Mouse (Mus musculus): ENCODE data around the gene Arfgap3.
"Not testable (repeated sequence)": the region's sequence is repeated elsewhere in the genome, so short reads cannot be mapped to it uniquely, and the experiment has no call there.

Gene Arfgap3

GRCm38 (mm10) chr15:83344956-83345355 lies 5.1 kb downstream of the Arfgap3 start:
- no peak for DNase-seq (ENCODE audit: low spot score)

- no peak for DNase-seq (ENCODE audit: low spot score)
Measured at GRCm38 (mm10) chr15:83344157-83344556, 5.9 kb downstream of the Arfgap3 start.

GRCm38 (mm10) chr15:83338908-83339307 lies 11.1 kb downstream of the Arfgap3 start:
- no peak for DNase-seq (ENCODE audit: low spot score)

- no peak for DNase-seq (ENCODE audit: low spot score)
Measured at GRCm38 (mm10) chr15:83337903-83338870, 11.9 kb downstream of the Arfgap3 start.

- DNase-seq (ENCODE audit: low spot score) = peak; percentile 24
Measured at GRCm38 (mm10) chr15:83332373-83332772, 17.7 kb downstream of the Arfgap3 start.

DNA sequence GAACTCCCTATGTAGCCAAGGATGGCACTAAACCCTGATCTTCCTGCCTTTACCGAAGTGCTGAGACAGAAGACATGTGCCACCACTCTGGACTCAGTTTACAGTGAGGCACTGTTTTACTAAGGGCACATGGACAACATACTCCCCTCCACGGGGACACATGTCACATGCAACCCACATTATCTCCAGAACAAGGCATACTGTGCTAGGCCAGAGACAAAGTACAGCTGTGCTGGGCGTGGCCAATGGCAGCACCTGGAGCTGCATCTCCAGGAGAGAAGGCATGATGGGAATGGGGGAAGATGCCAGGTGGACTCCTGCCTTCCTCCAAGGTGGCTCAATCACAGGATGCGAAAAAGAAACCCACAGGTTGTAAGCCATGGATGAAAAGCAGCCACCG lies 21.1 kb downstream of the Arfgap3 start:
- no peak for DNase-seq (ENCODE audit: low spot score)

DNA sequence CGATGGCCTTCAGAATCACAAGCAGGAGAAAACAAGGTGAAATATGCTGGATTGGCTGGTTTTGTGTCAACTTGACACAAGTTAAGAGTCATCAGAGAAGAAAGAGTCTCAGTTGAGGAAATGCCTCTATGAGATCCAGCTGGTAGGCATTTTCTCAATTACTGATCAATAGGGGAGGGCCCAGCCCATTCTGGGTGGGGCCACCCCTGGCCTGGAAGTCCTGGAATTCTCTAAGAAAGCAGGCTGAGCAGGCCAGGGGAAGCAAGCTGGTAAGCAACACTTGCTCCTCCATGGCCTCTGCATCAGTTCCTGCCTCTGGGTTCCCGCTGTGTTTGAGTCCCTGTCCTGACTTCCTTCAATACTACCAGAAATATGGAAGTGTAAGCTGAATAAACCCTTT lies 27.0 kb downstream of the Arfgap3 start:
- DNase-seq (ENCODE audit: low spot score) = no peak

- no peak for DNase-seq (ENCODE audit: low spot score)
Measured at GRCm38 (mm10) chr15:83314914-83315313, 35.1 kb downstream of the Arfgap3 start.

GRCm38 (mm10) chr15:83309878-83310277 lies 40.2 kb downstream of the Arfgap3 start:
- DNase-seq (ENCODE audit: low spot score) = no peak

DNA sequence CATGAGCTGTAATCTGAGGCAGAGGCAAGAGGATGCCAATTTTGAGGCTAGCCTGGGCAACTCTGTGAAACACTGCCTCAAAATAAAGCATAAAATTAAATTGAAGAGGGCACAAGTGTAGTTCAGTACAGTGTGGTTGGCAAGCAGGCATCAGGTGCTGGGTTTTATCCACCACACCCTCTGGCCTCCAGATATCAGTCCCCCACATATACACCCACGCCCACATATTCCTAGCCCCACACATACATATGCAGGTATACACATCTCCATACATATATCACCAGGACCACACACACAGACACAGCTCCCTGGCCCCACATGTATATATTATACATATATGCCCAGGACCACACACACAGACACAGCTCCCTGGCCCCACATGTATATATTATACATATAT lies 41.3 kb downstream of the Arfgap3 start:
- DNase-seq (ENCODE audit: low spot score) = not testable (repeated sequence)

DNA sequence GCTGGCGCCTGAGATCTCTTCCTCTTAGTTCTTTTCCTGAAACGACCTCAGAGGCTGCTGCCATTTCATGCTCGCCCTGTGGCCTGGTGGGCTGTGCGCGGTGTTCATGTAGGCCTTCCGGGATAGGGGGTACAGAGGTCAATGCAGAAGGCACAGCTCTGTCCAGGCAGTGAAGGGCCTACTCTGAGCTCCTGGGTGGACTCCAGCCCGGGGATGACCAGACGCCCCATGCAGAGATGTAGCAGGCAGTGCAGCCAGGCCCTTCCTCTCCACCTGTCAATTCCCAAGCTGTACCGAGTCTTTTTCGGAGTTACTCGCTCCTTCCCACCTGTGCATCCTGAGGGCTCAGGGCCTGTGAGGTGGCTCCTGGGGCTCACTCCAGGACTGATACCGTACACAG lies 43.9 kb downstream of the Arfgap3 start:
- no peak for DNase-seq (ENCODE audit: low spot score)

DNA sequence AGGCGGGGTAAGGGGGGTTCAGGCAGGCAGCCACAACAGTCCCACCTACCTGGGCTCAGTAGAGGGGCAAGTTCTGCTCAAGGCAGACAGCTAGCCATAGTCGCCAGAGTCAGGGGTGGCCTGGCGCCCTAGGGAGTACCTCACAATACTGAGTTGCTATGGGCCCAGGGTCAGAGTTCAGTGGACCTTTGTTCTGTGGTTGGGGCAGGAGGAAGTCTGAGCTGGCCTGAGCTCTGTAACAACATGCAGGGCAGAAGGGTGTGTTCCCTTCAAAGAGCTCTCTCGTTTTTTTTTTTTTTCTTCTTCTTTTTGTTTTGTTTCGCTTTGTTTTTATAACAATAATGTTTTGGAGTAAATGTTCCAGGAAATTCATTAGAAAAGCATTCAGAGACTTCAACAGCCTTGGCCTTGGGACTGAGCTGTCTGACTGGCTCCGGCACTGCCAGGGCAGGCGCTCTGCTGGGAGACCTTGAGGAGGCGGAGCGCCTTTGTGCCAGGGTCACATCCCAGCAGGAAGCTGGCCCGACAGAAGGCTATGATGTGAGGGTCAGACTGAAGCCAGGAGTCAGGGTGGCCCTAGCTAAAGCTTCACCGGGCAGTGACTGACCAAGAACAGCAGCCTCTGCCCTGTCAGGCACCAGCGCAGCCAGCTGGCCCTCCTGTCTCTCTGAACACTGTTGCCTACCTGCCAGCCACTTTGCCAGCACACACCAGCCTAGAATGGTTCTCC lies 44.7 kb downstream of the Arfgap3 start:
- no peak for DNase-seq (ENCODE audit: low spot score)

DNA sequence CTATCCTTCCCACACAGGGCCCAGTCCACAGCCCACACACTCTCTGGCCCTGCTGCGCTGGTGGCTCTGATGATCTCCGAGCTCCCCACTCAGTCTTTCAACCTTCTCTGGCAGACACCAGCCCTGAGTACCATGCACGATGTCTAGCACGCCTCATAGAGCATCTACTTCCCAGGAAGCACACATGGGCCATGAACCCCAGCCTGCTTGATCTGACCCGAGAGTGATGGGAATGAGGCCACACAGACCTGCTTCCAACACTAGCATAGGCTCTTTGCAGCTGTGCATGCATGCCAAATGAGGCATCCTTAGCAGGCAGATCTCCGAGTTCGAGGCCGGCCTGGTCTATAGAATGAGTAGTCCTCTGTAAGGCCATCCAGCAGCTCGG lies 45.2 kb downstream of the Arfgap3 start:
- no peak for DNase-seq (ENCODE audit: low spot score)

GRCm38 (mm10) chr15:83303656-83304484 lies 46.2 kb downstream of the Arfgap3 start:
- no peak for DNase-seq (ENCODE audit: low spot score)

DNA sequence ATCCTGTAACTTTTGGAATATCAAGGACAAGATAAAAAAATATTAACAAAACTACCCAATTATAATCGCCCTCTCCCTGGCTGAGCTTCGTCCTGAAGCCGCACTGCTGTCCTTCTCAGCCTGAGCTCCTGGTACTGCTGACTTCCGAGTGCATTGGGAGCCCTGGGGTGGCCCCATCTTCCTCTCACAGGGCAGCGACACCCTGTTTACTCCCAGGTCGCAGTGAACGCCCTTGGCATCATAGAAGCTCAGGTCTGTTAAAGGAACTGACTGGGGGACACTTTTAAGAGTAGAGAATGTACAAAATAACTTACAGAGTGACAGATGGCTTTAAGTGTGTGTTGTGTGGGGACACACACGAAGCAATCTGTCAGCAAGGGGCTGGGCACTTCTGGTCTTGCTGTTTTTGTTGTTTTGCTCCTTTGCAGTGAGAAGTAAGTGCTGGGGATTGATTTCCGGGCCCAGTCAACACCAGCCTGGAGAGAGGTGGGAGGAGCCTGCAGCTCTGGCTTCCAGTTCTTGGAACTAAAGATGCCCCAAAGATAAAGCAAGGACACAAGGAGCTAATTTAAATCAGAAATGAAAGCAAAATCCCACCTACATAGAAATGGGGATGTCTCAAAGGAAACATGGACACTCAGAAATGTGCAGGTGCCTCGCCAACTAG lies 50.0 kb downstream of the Arfgap3 start:
- no peak for DNase-seq (ENCODE audit: low spot score)

GRCm38 (mm10) chr15:83299450-83299849 lies 50.6 kb downstream of the Arfgap3 start:
- DNase-seq (ENCODE audit: low spot score) = no peak

DNA sequence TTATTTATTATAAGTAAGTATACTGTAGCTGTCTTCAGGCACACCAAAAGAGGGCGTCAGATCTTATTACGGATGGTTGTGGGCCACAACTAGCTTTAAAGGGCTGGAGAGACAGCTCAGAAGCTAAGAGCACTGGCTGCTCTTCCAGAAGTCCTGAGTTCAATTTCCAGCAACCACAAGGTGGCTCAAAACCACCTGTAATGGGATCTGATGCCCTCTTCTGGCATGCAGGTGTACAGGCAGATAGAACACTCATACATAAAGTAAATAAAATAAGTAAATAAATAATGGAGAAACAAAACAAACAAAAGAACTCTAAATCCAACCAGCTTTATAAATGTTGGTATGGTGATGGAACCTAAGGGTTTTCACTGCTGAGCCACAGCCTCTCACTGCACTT lies 51.2 kb downstream of the Arfgap3 start:
- DNase-seq (ENCODE audit: low spot score) = no peak

GRCm38 (mm10) chr15:83298313-83298712 lies 51.7 kb downstream of the Arfgap3 start:
- no peak for DNase-seq (ENCODE audit: low spot score)

DNA sequence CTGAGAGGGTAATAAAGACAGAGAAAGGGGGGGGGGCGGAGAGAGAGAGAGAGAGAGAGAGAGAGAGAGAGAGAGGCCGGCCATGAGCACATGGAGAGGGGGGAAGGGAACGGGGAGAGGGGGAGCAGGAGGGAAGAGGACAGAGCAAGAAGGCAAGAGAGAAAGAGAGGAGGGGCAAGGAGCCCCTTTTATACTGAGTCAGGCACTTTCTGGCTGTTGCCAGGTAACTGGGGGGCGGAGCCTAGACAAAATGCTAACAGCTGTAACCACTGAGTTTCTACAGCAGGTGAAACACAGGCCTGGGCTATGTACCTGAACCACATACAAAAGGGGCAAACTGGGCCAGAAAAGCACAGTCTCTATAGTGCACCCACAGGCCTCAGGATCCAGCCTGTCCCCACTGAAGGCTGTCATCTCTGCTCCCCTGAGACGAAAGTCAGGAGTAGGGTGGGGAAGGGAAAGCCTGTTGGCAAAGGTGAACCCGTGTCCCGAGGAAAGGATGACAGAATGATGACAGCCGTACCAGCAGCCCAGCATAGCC lies 53.2 kb downstream of the Arfgap3 start:
- no peak for DNase-seq (ENCODE audit: low spot score)

- DNase-seq (ENCODE audit: low spot score) = no peak
Measured at GRCm38 (mm10) chr15:83296050-83296449, 54.0 kb downstream of the Arfgap3 start.

GRCm38 (mm10) chr15:83294954-83295353 lies 55.1 kb downstream of the Arfgap3 start:
- no peak for DNase-seq (ENCODE audit: low spot score)

All from retina, embryonic 14.5 days (tissue).